Mouse (Mus musculus) T-cell, adult 2 months (primary cell): Measurements from ENCODE around the gene Upf1.

ENCODE experiments used
- DNase-seq: peaks from one replicate; pipeline ENCODE4 v3.0.0; 2022; ENCODE audit warnings: low spot score

Upf1 gene

DNA sequence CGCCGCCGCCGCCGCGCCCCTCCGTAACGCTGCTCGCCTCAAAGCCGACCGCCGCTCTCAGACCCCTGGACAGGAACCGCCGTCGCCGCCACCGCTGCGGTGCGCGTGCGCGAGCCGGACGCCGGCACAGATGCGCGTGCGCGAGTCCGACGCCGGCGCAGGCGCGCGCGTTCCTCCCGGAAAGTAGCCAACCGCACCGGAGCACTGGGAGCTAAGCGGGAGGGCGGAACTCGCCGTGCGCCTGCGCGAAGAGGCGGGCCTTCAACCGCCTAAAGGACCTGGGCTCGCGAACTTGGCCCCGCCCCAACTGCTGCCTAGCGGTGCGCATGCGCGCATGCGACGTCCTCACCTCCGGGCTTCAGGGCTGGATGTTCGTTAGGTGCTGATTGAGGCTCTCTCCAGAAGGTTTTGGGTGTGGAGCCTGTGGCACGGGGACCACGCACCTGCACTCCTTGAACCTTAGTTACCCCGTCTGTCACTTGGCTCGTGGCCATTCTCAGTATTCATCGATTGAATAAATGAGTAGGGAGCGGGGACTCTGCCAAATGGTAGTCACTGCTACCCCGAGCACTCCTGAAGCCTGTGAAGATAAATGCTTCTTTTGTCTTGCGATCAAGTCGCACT lies at the start of gene Upf1:
Gene Upf1, minus strand, starts transcription at position 85 of the 624 bp plus-strand sequence.
- peak; percentile 99 for DNase-seq

DNA sequence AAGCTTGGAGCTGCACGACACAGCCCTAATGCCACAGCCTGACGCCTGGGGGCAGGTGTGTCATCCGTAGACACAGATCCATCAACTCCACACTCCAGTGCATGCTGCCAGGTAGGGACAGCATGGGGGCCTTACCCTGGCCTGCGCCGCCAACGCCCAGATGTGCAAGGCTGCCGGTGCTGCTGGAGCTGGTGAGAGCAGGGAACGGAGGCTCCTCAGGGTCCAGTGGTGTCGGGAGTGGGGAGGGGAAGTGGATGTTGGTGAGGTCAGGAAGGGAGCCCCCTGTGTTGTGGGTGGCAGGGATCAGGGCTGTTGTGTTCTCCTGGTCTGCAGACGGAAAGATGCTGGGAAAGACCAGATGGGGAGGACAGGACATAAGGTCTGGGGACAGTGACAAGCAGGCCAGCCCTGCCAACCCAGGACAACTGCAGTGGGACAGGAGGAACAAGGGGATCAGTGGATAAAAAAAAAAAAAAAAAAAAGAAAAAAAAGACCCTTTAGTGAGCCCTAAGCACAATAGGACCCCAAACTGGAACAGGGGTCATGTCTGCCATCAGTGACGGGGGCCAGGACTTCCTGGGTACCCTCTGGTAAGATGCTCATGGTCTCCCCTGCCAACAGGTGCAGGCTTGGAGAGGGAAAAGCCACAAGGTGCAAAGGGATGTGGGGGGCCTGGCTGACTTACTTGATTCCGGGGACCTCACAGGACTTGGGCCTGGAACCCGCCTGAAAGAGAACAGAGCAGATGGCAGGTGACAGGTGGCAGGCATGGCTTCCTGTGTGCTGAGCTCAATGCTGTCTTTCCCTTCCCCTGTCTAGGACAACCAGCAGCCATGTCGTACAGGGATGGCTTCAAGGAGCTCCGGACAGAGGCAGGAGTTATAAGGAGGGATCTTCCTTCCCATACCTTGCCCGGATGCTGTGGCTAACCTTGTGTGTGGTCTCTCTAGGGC lies 44.8 kb upstream of the Upf1 start:
- no peak for DNase-seq

DNA sequence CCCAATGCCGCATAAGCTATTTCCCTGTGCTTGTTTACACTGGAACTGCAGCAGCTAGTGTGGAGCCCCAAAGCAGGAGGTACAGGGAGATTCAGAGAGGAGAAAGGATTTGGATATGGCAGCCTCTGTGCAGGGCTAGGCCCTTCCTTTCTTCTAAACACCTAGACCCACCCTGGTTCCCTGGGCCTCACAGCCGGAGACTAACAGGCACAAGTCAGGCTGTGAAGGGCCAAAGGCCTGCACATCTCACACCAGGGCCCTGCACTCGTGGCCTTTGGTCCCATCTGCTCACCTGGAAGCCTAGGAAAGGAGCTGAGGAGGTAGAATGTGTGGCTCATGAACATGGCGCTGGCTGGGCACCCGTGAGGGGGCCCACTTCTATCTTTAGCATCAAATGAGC lies 43.1 kb upstream of the Upf1 start:
- DNase-seq = no peak

DNA sequence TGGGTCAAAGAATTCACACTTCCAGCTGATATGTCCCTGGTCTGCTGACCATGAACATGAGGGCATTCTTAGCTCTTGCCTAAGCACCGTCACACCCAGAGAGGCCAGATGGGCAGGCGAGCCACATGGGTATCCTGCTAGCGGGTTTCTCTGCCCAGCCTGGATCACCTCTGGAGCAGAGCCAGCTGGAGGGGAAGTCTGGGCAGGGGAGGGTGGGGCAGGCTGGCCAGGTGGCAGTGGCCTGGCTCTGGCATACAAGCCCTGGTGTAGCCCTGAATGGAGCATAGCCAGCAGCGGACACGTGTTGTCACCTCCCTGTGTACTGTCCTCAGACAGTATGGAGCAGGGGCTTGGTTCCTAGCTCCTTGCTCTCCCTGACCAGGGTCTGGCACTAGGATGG lies 42.6 kb upstream of the Upf1 start:
- DNase-seq = no peak

DNA sequence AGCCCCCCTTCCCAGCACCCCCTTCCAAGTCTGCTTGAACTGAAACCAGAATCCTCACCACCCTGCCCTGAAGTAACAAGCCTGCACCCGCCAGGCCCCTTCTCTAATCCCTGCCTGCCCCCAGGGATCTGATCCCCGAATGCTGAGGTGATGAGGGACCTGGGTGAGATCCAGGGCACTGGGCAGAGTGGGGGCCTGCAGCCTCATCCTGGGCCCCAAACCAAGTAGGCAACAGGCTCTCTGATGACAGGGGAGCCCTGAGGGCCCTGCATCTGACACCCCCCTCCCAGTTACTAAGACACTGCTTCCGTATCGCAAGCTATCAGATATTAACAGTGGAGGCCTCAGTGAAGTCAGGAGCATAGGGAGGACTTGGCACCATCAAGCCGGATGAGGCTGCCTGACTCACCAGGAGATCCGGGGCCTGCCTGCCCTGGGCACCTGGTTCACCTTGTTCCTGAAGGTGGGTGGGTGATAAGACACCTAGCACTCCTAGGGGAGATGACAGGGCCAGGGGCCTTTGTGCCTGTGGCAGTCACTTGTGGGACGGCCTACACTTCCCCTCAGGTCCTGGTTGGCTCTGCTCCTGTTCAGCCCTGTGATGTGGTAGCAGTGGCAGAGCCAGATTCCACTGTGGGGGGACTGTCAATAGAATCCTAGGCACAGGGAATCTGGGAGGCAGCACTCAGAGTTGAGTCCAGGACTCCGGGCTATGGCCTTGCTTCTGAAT lies 41.4 kb upstream of the Upf1 start:
- no peak for DNase-seq

DNA sequence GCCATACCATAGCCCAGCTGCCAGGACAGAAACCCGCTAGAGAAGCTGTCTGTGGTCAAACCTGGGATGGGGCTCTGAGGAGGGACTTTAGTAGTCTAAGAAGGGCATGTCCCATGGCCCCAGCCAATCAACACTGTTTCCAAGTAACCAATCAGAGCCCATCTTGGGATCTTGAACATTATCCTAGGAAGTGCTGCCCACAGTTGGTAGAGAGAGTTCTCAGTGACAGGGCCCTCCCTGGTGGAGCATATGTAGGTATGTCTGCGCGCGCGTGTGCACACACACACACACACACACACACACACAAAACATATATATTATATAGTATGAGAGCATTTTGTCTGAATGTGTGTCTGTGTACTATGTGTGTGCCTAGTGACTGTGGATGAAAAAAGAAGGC lies 40.0 kb upstream of the Upf1 start:
- no peak for DNase-seq

DNA sequence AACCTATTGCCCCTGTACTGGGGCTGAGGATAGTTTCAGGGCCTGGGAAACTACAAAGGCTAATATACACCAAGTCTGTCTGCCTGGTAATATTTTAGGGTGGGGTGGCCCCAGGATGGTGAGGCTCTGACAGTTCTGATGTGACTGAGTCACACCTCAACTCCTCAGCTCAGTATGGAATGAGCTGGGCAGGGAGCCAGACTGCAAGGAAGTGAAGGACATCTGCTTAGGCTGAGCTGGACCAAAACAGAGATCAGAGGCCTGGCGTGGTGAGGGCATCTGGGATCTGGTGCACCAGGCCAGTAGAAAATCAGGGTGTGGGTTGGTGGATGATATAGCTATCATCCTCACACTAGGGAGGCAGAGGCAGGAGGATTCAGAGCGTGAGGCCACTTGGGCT lies 36.6 kb upstream of the Upf1 start:
- no peak for DNase-seq

DNA sequence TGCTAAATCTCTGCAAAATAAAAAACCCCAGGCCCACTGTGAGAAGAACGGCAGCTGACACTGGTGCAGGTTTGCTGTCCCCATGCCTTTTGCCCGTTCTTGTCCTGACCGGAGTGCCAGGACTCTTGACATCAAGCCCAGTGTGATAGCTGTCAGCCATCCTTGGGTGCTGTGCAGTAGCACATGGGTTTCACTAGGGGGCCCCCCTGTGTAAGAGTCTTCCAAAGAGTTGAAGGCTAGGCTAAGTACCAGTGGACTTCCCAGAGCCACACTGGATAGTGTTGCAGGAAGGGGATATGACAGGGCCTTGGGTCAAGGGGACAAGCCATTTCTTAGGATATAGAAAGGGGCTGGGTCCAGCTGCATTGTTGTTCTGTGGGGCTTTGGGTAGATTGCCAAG lies 30.2 kb upstream of the Upf1 start:
- DNase-seq = peak; percentile 41

DNA sequence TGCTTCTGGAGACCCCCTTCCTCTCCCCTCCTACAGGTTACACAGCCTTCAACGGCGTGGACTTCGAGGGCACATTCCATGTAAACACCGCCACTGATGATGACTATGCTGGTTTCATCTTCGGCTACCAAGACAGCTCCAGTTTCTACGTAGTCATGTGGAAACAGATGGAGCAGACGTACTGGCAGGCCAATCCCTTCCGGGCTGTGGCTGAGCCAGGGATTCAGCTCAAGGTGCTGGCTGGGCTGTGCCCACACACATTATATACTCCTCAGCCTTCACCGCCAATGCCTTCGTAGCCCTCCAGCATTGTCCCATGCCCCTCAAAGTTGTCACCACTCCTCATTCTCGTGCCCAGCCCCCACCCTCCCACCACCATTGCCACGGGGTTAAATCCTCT lies 27.0 kb upstream of the Upf1 start:
- no peak for DNase-seq

DNA sequence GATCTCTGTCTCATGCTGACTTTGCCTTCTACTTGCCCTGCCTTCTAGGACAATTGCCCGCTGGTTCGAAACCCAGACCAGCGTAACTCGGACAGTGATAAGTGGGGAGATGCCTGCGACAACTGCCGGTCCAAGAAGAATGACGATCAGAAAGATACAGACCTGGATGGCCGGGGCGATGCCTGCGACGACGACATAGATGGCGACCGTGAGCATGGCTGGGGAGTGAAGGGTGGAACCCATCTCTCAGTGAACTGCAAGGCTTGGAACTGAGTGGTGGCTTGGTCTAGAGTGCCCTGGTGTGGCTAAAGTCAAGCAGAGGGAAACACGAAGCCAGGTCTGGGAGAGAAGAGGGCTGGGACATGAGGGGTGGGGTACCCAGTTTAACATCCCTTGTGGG lies 24.0 kb upstream of the Upf1 start:
- no peak for DNase-seq

DNA sequence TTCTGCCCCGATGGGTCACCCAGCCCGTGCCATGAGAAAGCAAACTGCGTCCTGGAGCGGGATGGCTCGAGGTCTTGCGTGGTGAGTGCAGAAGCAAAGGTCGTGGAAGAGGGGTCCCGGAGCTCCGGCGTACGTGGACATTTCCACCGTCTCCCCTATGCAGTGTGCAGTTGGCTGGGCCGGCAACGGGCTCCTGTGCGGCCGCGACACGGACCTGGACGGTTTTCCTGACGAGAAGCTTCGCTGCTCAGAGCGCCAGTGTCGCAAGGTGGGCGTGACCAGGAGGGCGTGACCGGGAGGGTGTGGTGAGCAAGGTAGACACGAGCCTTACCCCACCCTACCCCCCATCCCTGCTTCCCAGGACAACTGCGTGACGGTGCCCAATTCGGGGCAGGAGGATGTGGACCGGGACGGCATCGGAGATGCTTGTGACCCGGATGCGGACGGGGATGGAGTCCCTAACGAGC lies 23.2 kb upstream of the Upf1 start:
- DNase-seq = peak; percentile 12

DNA sequence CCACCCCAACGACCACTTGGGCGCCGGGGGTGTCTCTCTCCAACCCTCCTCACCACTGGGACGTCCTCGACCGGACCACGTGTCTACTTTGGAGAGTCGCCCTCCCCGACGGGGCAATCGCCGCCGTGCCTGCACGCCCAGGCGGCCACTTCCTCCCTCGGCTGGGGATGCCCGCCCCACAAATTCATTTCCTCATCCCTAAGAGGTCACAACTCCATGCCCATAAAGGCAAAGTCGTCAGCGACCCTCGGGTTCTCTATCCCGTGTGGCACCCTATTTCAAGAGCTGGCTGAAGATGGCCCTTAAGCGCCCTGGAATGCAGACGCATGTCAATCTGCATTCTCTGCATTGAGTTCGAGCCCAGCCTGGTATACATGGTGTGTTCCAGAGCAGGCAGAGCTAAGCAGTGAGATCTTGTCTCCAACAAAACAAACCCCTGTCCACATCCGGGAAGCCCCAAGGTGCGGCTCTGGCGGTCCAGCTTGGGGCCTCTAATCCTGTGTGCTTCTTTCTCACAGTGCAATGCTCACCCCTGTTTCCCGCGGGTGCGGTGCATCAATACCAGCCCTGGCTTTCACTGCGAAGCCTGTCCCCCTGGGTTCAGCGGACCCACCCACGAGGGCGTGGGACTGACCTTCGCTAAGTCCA lies 22.3 kb upstream of the Upf1 start:
- DNase-seq = peak; percentile 33

DNA sequence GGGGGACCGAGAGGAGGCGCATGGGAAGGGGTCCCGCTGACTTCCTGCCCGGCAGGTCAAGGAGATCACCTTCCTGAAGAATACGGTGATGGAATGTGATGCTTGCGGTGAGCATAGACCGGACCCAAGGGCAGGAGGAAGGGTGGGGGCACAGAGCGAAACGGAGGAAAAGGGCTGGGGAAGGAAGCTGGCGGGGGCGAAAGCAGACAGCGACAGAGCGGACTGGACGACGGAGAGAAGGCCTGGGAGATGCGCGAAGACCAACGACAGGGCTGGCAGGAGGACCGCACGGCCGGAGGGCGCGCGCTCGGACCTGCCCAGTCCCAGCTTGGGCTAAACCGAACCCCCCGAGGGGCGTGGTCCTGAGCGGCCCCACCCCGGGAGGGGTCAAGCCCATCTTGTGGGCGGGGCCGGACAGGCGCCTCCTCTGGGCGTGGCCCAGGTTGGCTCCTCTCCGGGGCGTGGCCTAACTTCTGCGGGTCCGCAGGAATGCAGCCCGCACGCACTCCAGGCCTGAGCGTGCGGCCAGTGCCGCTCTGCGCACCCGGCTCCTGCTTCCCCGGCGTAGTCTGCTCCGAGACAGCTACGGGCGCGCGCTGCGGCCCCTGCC lies 21.3 kb upstream of the Upf1 start:
- DNase-seq = peak; percentile 39

DNA sequence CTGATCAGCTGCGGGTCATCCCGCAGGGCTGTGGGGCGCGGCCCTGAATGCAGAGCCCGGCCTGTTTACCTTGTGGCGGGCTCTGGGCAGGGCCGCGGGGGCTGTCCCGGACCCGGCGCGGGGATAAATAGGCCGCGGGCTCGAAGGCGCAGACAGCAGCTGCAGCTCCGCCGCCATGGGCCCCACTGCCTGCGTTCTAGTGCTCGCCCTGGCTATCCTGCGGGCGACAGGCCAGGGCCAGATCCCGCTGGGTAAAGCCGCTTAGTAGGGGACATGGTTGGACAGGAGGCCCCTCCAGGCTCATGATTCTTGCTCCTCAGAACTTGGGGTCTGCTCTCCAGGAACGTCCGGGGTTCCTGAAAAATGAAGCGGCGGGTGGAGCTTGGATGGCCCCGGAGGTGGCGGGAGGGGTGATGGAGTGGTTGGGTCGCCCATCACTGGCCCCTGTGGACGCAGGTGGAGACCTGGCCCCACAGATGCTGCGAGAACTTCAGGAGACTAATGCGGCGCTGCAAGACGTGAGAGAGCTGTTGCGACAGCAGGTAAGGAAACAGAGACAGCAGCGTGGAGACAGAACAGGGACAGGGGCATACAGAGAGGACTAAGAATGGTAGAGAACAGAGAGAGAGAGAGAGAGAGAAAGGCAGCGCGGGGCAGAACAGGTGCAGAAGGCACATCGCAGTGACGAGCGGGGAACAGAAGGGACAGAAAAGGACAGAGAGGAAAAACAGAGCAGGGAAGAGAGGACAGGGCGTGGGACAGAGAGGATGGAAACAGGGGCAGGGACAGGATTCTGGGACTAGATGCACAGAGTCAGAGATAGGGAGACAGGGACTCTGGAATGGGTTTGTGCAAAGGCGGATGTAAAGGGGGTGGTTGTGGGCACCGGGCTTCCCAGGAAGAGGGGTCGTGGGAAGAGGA lies 20.6 kb upstream of the Upf1 start, which contains the start of gene Comp:
Gene Comp, plus strand, starts transcription at position 162 of the 921 bp plus-strand sequence.
- no peak for DNase-seq

DNA sequence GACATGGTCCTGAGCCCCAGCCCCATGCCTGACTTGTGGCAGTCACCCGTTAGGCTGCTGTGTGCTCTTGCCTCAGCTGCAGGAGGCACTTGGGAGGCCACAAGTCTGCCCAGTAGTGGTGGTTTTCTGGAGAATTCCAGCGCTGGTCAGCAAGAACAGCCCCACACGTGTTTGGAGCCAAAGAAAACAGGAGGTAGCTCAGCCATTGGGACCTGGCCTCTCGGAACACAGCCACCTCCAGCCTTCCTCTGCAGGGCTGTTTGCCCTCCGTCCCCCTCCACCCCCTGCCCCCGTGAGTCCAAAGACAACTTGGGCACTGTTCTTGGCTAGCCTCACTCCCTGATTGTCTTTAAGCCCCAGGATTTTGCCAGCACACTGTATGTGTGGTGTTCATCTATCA lies 18.9 kb upstream of the Upf1 start:
- no peak for DNase-seq

DNA sequence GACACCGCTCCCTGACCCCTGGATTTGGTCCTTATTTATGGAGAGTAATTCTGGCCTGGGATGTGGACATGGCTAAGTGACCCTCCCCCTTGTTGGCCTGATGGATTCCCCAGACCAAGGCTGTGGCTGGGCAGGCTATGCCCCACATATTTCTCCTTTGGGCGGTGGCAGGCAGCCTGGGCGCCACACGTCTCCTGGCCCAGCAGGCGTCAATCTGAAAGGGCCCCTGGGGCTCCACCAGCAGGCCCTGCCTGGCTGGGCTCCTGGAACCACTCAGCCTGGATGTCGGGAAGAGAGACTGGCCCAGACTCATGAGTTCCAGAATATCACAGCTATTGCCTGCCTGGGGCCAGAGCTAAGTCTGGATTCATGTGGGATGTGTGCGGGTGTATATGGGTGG lies 17.4 kb upstream of the Upf1 start:
- DNase-seq = no peak

DNA sequence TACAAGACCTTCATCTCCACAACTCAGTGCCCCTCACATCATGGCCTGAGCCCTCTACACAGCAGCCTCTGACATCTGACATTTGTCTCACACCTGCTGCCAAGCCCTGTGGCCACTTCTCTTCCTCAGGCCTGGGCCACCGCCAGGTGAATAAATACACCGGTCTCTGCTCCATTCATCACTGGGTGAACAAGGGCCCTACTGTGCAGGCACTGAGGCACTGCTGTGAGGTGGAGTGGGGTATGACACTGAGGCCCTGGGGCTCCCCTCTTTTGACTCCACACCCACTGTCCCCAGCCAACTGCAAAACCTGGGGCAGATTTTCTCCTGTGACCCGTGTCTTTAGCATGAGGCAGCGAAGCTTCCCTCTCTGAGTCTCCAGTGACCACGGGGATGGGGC lies 13.5 kb upstream of the Upf1 start:
- no peak for DNase-seq

DNA sequence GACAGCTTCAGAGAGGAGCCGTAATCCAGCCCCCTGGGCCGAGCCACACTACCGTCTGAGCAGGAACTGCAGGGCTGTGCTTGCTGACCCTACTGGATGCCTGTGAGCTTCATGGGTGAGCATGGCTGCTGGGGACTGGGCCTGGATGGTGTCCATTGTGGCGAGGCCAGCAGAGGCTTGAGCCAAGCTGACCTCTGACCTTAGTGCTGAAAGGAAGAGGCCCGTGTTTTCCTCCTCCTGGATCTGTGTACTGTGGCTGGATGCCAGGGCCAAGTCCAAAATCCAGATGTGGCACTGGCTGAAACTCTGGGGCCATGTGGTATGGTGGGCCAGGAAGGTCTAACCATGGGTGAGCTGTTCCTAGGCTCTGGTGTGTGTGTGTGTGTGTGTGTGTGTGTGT lies 11.0 kb upstream of the Upf1 start:
- DNase-seq = no peak

DNA sequence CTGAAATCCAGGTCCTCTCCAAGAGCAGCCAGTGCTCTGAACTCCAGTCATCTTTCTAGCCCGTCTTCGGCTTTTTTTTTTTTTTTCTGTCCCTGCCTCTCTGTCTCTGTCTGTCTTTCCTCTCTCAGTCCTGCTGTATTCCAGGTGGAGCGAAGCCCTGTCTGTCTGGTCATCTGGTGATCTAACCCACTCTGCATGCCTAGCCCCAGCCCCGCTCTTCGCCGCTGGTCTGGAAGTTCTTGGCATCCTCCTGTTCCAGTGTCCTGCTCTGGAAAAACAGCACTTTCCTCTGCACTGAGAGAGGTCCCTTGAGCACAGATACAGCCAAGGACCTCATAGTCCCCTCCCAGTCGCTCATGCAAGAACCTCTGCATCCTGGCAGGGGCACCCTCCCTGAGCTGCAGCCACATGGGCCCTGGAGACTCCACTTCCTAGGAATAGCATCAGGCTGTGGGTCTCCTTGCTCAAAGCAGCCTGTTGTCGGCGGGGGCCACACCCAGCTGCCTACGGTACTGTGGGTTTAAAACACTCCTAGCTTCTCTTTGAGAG lies 8.5 kb upstream of the Upf1 start:
- no peak for DNase-seq

DNA sequence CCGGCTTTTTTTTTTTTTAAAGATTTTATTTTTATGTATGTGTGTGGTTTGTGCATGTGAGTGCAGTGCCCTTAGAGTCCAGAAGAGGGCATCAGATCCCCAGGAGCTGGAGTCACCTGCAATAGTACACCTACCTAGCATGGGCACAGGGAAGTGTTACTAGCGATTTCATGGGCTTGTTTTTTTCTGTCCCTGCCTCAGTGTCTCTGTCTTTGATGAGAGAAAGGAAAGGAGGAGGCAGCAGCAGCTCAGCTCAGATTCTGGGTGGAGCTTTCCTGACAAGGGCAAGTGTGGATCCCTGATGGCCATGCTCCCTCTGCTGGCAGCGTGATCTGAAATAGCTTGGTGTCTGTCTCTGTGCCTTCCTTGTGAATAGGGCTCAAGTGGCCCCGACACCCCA lies 7.7 kb upstream of the Upf1 start:
- no peak for DNase-seq
